Mouse (Mus musculus): Measurements from ENCODE around the gene Chn2.

Chn2 gene

GRCm38 (mm10) chr6:54251401-54252191 is 212.2 kb downstream of the Chn2 start:
- DNase-seq, result no peak

GRCm38 (mm10) chr6:54253206-54253605 is 213.9 kb downstream of the Chn2 start:
- DNase-seq, result peak; percentile 53 to 67

GRCm38 (mm10) chr6:54253881-54254280 is 214.5 kb downstream of the Chn2 start:
- DNase-seq, result no peak

- peak in 1 of 2 experiments; percentile 31 for DNase-seq
These were observed 215.4 kb downstream of the Chn2 start for GRCm38 (mm10) chr6:54254759-54255158.

GRCm38 (mm10) chr6:54255321-54255720 is 216.0 kb downstream of the Chn2 start:
- no peak for DNase-seq

- no peak for DNase-seq
These were observed 217.0 kb downstream of the Chn2 start for GRCm38 (mm10) chr6:54256397-54256796.

GRCm38 (mm10) chr6:54257552-54257951 is 218.2 kb downstream of the Chn2 start:
- no peak for DNase-seq

- no peak for DNase-seq
These were observed 219.1 kb downstream of the Chn2 start for GRCm38 (mm10) chr6:54258462-54258861.

- no peak for DNase-seq
These were observed 223.4 kb downstream of the Chn2 start for GRCm38 (mm10) chr6:54262732-54263131.

GRCm38 (mm10) chr6:54263890-54264289 is 224.5 kb downstream of the Chn2 start:
- no peak for DNase-seq

- DNase-seq, result no peak
These were observed 225.2 kb downstream of the Chn2 start for GRCm38 (mm10) chr6:54264537-54264936.

- no peak for DNase-seq
These were observed 226.0 kb downstream of the Chn2 start for GRCm38 (mm10) chr6:54265384-54265783.

GRCm38 (mm10) chr6:54272556-54273378 is 233.4 kb downstream of the Chn2 start:
- DNase-seq, result no peak

GRCm38 (mm10) chr6:54273379-54273730 is 234.0 kb downstream of the Chn2 start:
- DNase-seq, result no peak

GRCm38 (mm10) chr6:54277234-54277633 is 237.9 kb downstream of the Chn2 start:
- DNase-seq, result no peak

GRCm38 (mm10) chr6:54277828-54278227 is 238.5 kb downstream of the Chn2 start:
- no peak for DNase-seq

- DNase-seq, result no peak
These were observed 239.3 kb downstream of the Chn2 start for GRCm38 (mm10) chr6:54278613-54279012.

GRCm38 (mm10) chr6:54279391-54279790 is 240.0 kb downstream of the Chn2 start:
- no peak for DNase-seq

- no peak for DNase-seq
These were observed 240.9 kb downstream of the Chn2 start for GRCm38 (mm10) chr6:54280248-54280647.

- DNase-seq, result no peak
These were observed 243.9 kb downstream of the Chn2 start for GRCm38 (mm10) chr6:54283299-54283698.

GRCm38 (mm10) chr6:54284167-54284711 is 244.9 kb downstream of the Chn2 start:
- DNase-seq, result no peak

GRCm38 (mm10) chr6:54286813-54287212 is 247.5 kb downstream of the Chn2 start:
- no peak for DNase-seq

- DNase-seq, result no peak
These were observed 250.6 kb downstream of the Chn2 start for GRCm38 (mm10) chr6:54289774-54290500.

All from cerebellum, postnatal 14 days (tissue).